Mouse (Mus musculus): ENCODE measurements at regions not wholly inside any gene's neighbourhood (a gene's known extent, or its start where the extent isn't known, plus 50 kb on each side); places are given as distances from the start of the nearest gene placed in this dataset.

- H3K36me3 ChIP-seq (replicated peaks), result no peaks in the 10 kb centered on the region
- H3K27ac ChIP-seq, result no peak overlapping the region
- no peak overlapping the region for H3K4me2 ChIP-seq
- H3K9me3 ChIP-seq, result no peaks in the 10 kb centered on the region
- H3K4me3 ChIP-seq (replicated peaks), result no peak overlapping the region
- 96% methylated on average over 15 of the region's 15 CpGs for WGBS
- no peaks in the 10 kb centered on the region for H3K4me1 ChIP-seq
- H3K9ac ChIP-seq, result no peak overlapping the region
- H3K27me3 ChIP-seq, result no peaks in the 10 kb centered on the region
- no peak for ATAC-seq (ENCODE audit: low FRiP score)
Observed at GRCm38 (mm10) chr15:96778321-96778926, 78.9 kb upstream of the Slc38a2 start.

- 83% methylated on average over 9 of the region's 9 CpGs for WGBS
- H3K4me1 ChIP-seq, result no peaks in the 10 kb centered on the region
- no peak overlapping the region for H3K4me3 ChIP-seq (replicated peaks)
- H3K4me2 ChIP-seq, result no peak overlapping the region
- no peak overlapping the region for H3K27ac ChIP-seq
- H3K27me3 ChIP-seq, result no peaks in the 10 kb centered on the region
- no peak overlapping the region for H3K9ac ChIP-seq
- no peaks in the 10 kb centered on the region for H3K36me3 ChIP-seq (replicated peaks)
- no peaks in the 10 kb centered on the region for H3K9me3 ChIP-seq
- no peak for ATAC-seq (ENCODE audit: low FRiP score)
Observed at GRCm38 (mm10) chr15:96776476-96777075, 77.0 kb upstream of the Slc38a2 start.

GRCm38 (mm10) chr15:96775129-96775528 is 75.6 kb upstream of the Slc38a2 start:
- no peak overlapping the region for H3K4me2 ChIP-seq
- ATAC-seq (ENCODE audit: low FRiP score), result no peak
- no peaks in the 10 kb centered on the region for H3K9me3 ChIP-seq
- no peak overlapping the region for H3K4me3 ChIP-seq (replicated peaks)
- no peak overlapping the region for H3K27ac ChIP-seq
- H3K9ac ChIP-seq, result no peak overlapping the region
- no peaks in the 10 kb centered on the region for H3K4me1 ChIP-seq
- H3K36me3 ChIP-seq (replicated peaks), result no peaks in the 10 kb centered on the region
- 83% methylated on average over 5 of the region's 5 CpGs for WGBS
- H3K27me3 ChIP-seq, result no peaks in the 10 kb centered on the region

- Histone ChIP-seq H3K27ac (no peak overlapping the region), H3K36me3 (replicated peaks) (no peaks in the 10 kb centered on the region), H3K9ac (no peak overlapping the region), H3K9me3 (no peaks in the 10 kb centered on the region), H3K27me3 (no peaks in the 10 kb centered on the region), H3K4me2 (no peak overlapping the region), H3K4me1 (no peaks in the 10 kb centered on the region), H3K4me3 (replicated peaks) (no peak overlapping the region)
- WGBS, result 82% methylated on average over 6 of the region's 6 CpGs
- no peak for ATAC-seq (ENCODE audit: low FRiP score)
Observed at GRCm38 (mm10) chr15:96774664-96775063, 75.1 kb upstream of the Slc38a2 start.

GRCm38 (mm10) chr15:96773656-96774055 is 74.1 kb upstream of the Slc38a2 start:
- Histone ChIP-seq H3K9me3 (no peaks in the 10 kb centered on the region), H3K27me3 (no peaks in the 10 kb centered on the region), H3K4me3 (replicated peaks) (no peak overlapping the region), H3K9ac (no peak overlapping the region), H3K27ac (no peak overlapping the region), H3K4me1 (peaks cover under 1% of the 10 kb centered on the region; the same call in 1 of the 2 replicates), H3K4me2 (no peak overlapping the region), H3K36me3 (replicated peaks) (no peaks in the 10 kb centered on the region)
- ATAC-seq (ENCODE audit: low FRiP score), result no peak
- 92% methylated on average over 1 of the region's 1 CpGs for WGBS

- no peak overlapping the region for H3K4me2 ChIP-seq
- no peak for ATAC-seq (ENCODE audit: low FRiP score)
- H3K4me3 ChIP-seq (replicated peaks), result no peak overlapping the region
- no peak overlapping the region for H3K9ac ChIP-seq
- no peak overlapping the region for H3K27ac ChIP-seq
- no peaks in the 10 kb centered on the region for H3K9me3 ChIP-seq
- no peaks in the 10 kb centered on the region for H3K36me3 ChIP-seq (replicated peaks)
- H3K27me3 ChIP-seq, result no peaks in the 10 kb centered on the region
- H3K4me1 ChIP-seq, result peaks cover 4% of the 10 kb centered on the region; the same call in 1 of the 2 replicates
- 90% methylated on average over 8 of the region's 8 CpGs for WGBS
Observed at GRCm38 (mm10) chr15:96772701-96773100, 73.2 kb upstream of the Slc38a2 start.

GRCm38 (mm10) chr15:96770786-96771185 is 71.3 kb upstream of the Slc38a2 start:
- H3K27ac ChIP-seq, result no peak overlapping the region
- peaks cover 4% of the 10 kb centered on the region; the same call in 1 of the 2 replicates for H3K4me1 ChIP-seq
- no peaks in the 10 kb centered on the region for H3K27me3 ChIP-seq
- no peaks in the 10 kb centered on the region for H3K9me3 ChIP-seq
- 96% methylated on average over 8 of the region's 8 CpGs for WGBS
- H3K36me3 ChIP-seq (replicated peaks), result no peaks in the 10 kb centered on the region
- no peak overlapping the region for H3K4me3 ChIP-seq (replicated peaks)
- ATAC-seq (ENCODE audit: low FRiP score), result no peak
- no peak overlapping the region for H3K9ac ChIP-seq
- H3K4me2 ChIP-seq, result no peak overlapping the region

- ATAC-seq (ENCODE audit: low FRiP score), result no peak
- no peaks in the 10 kb centered on the region for H3K27me3 ChIP-seq
- no peaks in the 10 kb centered on the region for H3K36me3 ChIP-seq (replicated peaks)
- H3K4me2 ChIP-seq, result no peak overlapping the region
- H3K9ac ChIP-seq, result no peak overlapping the region
- no peak overlapping the region for H3K27ac ChIP-seq
- 89% methylated on average over 7 of the region's 7 CpGs for WGBS
- no peak overlapping the region for H3K4me3 ChIP-seq (replicated peaks)
- no peaks in the 10 kb centered on the region for H3K9me3 ChIP-seq
- H3K4me1 ChIP-seq, result peaks cover 4% of the 10 kb centered on the region; the same call in 1 of the 2 replicates
Observed at GRCm38 (mm10) chr15:96770299-96770698, 70.8 kb upstream of the Slc38a2 start.

- Histone ChIP-seq H3K36me3 (replicated peaks) (no peaks in the 10 kb centered on the region), H3K4me1 (peaks cover 4% of the 10 kb centered on the region; the same call in 1 of the 2 replicates), H3K9me3 (no peaks in the 10 kb centered on the region), H3K4me2 (no peak overlapping the region), H3K27me3 (no peaks in the 10 kb centered on the region), H3K9ac (no peak overlapping the region), H3K4me3 (replicated peaks) (no peak overlapping the region), H3K27ac (no peak overlapping the region)
- no peak for ATAC-seq (ENCODE audit: low FRiP score)
- WGBS, result 89% methylated on average over 11 of the region's 11 CpGs
Observed at GRCm38 (mm10) chr15:96769751-96770150, 70.2 kb upstream of the Slc38a2 start.

GRCm38 (mm10) chr15:96768301-96768993 is 68.9 kb upstream of the Slc38a2 start:
- Histone ChIP-seq H3K4me3 (replicated peaks) (no peak overlapping the region), H3K4me1 (peaks cover 4% of the 10 kb centered on the region; the same call in 1 of the 2 replicates), H3K36me3 (replicated peaks) (no peaks in the 10 kb centered on the region), H3K9ac (no peak overlapping the region), H3K9me3 (no peaks in the 10 kb centered on the region), H3K27ac (no peak overlapping the region), H3K4me2 (no peak overlapping the region), H3K27me3 (no peaks in the 10 kb centered on the region)
- 86% methylated on average over 19 of the region's 19 CpGs for WGBS
- ATAC-seq (ENCODE audit: low FRiP score), result no peak

GRCm38 (mm10) chr15:96767188-96767587 is 67.7 kb upstream of the Slc38a2 start:
- H3K4me1 ChIP-seq, result peaks cover 4% of the 10 kb centered on the region; the same call in 1 of the 2 replicates
- H3K4me3 ChIP-seq (replicated peaks), result no peak overlapping the region
- no peak overlapping the region for H3K9ac ChIP-seq
- 88% methylated on average over 5 of the region's 5 CpGs for WGBS
- no peak for ATAC-seq (ENCODE audit: low FRiP score)
- H3K27ac ChIP-seq, result no peak overlapping the region
- no peaks in the 10 kb centered on the region for H3K27me3 ChIP-seq
- no peaks in the 10 kb centered on the region for H3K9me3 ChIP-seq
- H3K36me3 ChIP-seq (replicated peaks), result no peaks in the 10 kb centered on the region
- no peak overlapping the region for H3K4me2 ChIP-seq

- H3K4me1 ChIP-seq, result peaks cover 4% of the 10 kb centered on the region; the same call in 1 of the 2 replicates
- H3K4me3 ChIP-seq (replicated peaks), result no peak overlapping the region
- no peak overlapping the region for H3K4me2 ChIP-seq
- H3K9ac ChIP-seq, result no peak overlapping the region
- H3K9me3 ChIP-seq, result no peaks in the 10 kb centered on the region
- no peaks in the 10 kb centered on the region for H3K36me3 ChIP-seq (replicated peaks)
- no peak for ATAC-seq (ENCODE audit: low FRiP score)
- 94% methylated on average over 9 of the region's 9 CpGs for WGBS
- H3K27me3 ChIP-seq, result no peaks in the 10 kb centered on the region
- no peak overlapping the region for H3K27ac ChIP-seq
Observed at GRCm38 (mm10) chr15:96766238-96766637, 66.7 kb upstream of the Slc38a2 start.
